Mouse (Mus musculus): Measurements from ENCODE around the gene Ankrd28.

GRCm38 (mm10) chr14:31764083-31764482 lies 66.4 kb downstream of the Ankrd28 start:
- TF ChIP-seq CTCF (IDR thresholded peaks at IDR 0.05; ENCODE audit: borderline replicate concordance, insufficient read depth, low read depth, low read length), result no peak
- TF ChIP-seq POLR2A (IDR thresholded peaks at IDR 0.05; ENCODE audit: borderline replicate concordance, insufficient read depth, low read length), result no peak

Data from cerebellum, adult 2 months (tissue).